Comparison of ENCODE assay signal across 7 mouse cellular contexts in genomic region chrX:7714135-7714899, GRCm38 (mm10). TPM values are rescaled to one million over a fixed set of nuclear protein-coding genes. Genes with fewer than 3 reads are reported as not detected.
A peak's percentile ranks its signal among the peaks of the same experiment; 100 is the strongest.
DNase-seq lines count a peak whose midpoint lies in the region; ATAC-seq and TF ChIP-seq lines count a peak whose summit lies in the region.
"Not testable (repeated sequence)": the region's sequence is repeated elsewhere in the genome, so short reads cannot be mapped to it uniquely, and the experiment has no call there.

Wdr45 (plus strand) TSS chrX:7714333.

- not testable (repeated sequence) for H3K9me3 ChIP-seq in embryonic facial prominence, embryonic 10.5 days; intestine, postnatal 0 days (ENCODE audit: control insufficient read depth); midbrain, embryonic 12.5 days

- DNase-seq in adrenal gland, postnatal 10 days = peak; percentile 89
- DNase-seq in embryonic facial prominence, embryonic 10.5 days (ENCODE audit: low spot score) = peak; percentile 92
- peak; percentile 49 for DNase-seq in gonadal fat pad, adult 2 months (ENCODE audit: low read depth)
- DNase-seq in left cerebral cortex, postnatal 4 days = peak; percentile 94

- H3K4me1 ChIP-seq in embryonic facial prominence, embryonic 10.5 days; intestine, postnatal 0 days (replicated peaks; ENCODE audit: control insufficient read depth, insufficient read depth, low read length); midbrain, embryonic 12.5 days; small intestine, adult 2 months (ENCODE audit: control insufficient read depth, insufficient read depth, insufficient read length, low read length): not testable (repeated sequence)

- TF ChIP-seq POLR2A in small intestine, adult 2 months (IDR thresholded peaks at IDR 0.05; ENCODE audit: low read depth, low read length) = not testable (repeated sequence)

- H3K9ac ChIP-seq in intestine, postnatal 0 days (ENCODE audit: low read depth, low read length) = not testable (repeated sequence)
- H3K9ac ChIP-seq in midbrain, embryonic 12.5 days (replicated peaks) = peak within 1 kb of the TSS; percentile 37; the same call in 1 of the 2 replicates

- TF ChIP-seq CTCF in intestine, postnatal 0 days (IDR thresholded peaks at IDR 0.05; ENCODE audit: low read depth); small intestine, adult 2 months (IDR thresholded peaks at IDR 0.05; ENCODE audit: extremely low read depth, insufficient read length, insufficient replicate concordance, low read depth, low read length): not testable (repeated sequence)

- intact Hi-C loops in left cerebral cortex, postnatal 4 days (cut with DNase I) = not testable (repeated sequence)

- H3K27ac ChIP-seq in embryonic facial prominence, embryonic 10.5 days (replicated peaks) = peak within 1 kb of the TSS; percentile 81
- H3K27ac ChIP-seq in intestine, postnatal 0 days (ENCODE audit: low read depth, low read length); small intestine, adult 2 months (ENCODE audit: insufficient read depth, low read depth, low read length): not testable (repeated sequence)
- H3K27ac ChIP-seq in midbrain, embryonic 12.5 days (replicated peaks) = 0 out of 2 replicates have a peak within 1 kb of the TSS, but pooled peaks have one; percentile 39

- peak; percentile 98 for ATAC-seq in intestine, postnatal 0 days
- peak; percentile 98 for ATAC-seq in midbrain, embryonic 12.5 days (ENCODE audit: low FRiP score, low read depth)

- not testable (repeated sequence) for H3K27me3 ChIP-seq in embryonic facial prominence, embryonic 10.5 days (replicated peaks; ENCODE audit: low read depth, poor library complexity, severe bottlenecking); intestine, postnatal 0 days (replicated peaks; ENCODE audit: control insufficient read depth, insufficient read depth, low read length); midbrain, embryonic 12.5 days; small intestine, adult 2 months (ENCODE audit: control insufficient read depth, insufficient read depth, low read length)

- 19% methylated on average over 51 of the region's 60 CpGs for WGBS in embryonic facial prominence, embryonic 10.5 days
- WGBS in intestine, postnatal 0 days = 19% methylated on average over 39 of the region's 60 CpGs
- 16% methylated on average over 53 of the region's 60 CpGs for WGBS in midbrain, embryonic 12.5 days
- WGBS in small intestine, adult 2 months = 10% methylated on average over 27 of the region's 60 CpGs

- H3K36me3 ChIP-seq in embryonic facial prominence, embryonic 10.5 days (replicated peaks); intestine, postnatal 0 days (ENCODE audit: control insufficient read depth, insufficient read depth); midbrain, embryonic 12.5 days; small intestine, adult 2 months (ENCODE audit: control insufficient read depth, insufficient read depth, low read length): not testable (repeated sequence)

- peak within 1 kb of the TSS; percentile 53 for H3K4me3 ChIP-seq in embryonic facial prominence, embryonic 10.5 days
- H3K4me3 ChIP-seq in intestine, postnatal 0 days (ENCODE audit: low read depth, low read length) = peak within 1 kb of the TSS; percentile 31; the same call in 1 of the 2 replicates
- H3K4me3 ChIP-seq in midbrain, embryonic 12.5 days = peak within 1 kb of the TSS; percentile 34
- H3K4me3 ChIP-seq in small intestine, adult 2 months (ENCODE audit: low read depth, low read length) = peak within 1 kb of the TSS; percentile 51

- peak within 1 kb of the TSS; percentile 54 for H3K4me2 ChIP-seq in intestine, postnatal 0 days (replicated peaks; ENCODE audit: low read depth)
- peak within 1 kb of the TSS; percentile 50 for H3K4me2 ChIP-seq in midbrain, embryonic 12.5 days (replicated peaks)

RNA-seq across cellular contexts. Expression of gene Wdr45, which starts in this region (rescaled TPM):
- 10 to 100 TPM; 57.2 to 57.5 TPM for total RNA-seq in adrenal gland, postnatal 10 days (2021)
- 22.5 and 23.8 TPM in 2 replicates for polyA plus RNA-seq in embryonic facial prominence, embryonic 10.5 days (2016; fragmentation: Nextera tagmentation; extraction: Ambion mirVana)
- 75.7 and 96.4 TPM in 2 replicates for polyA plus RNA-seq in gonadal fat pad, adult 2 months (2012; rRNA removed)
- polyA plus RNA-seq in intestine, postnatal 0 days (2015; fragmentation: Nextera tagmentation; extraction: Ambion mirVana) = 19.3 and 19.5 TPM in 2 replicates
- total RNA-seq in left cerebral cortex, postnatal 4 days (2021) = 10 to 100 TPM; 32.0 to 34.9 TPM
- 26.4 and 27.0 TPM in 2 replicates for polyA plus RNA-seq in midbrain, embryonic 12.5 days (2016; fragmentation: Nextera tagmentation; extraction: Ambion mirVana)
- 14.9 and 33.6 TPM in 2 replicates for polyA plus RNA-seq in small intestine, adult 2 months (2012; rRNA removed)
